Mouse (Mus musculus): ENCODE data around the gene Cpne2. TPM values are rescaled to one million over a fixed set of nuclear protein-coding genes. Genes with fewer than 3 reads are reported as not detected.

Cpne2 gene
- polyA plus RNA-seq, 1 experiment from 2014 or later, result 2.4 TPM

GRCm38 (mm10) chr8:94561256-94561655, 28.5 kb downstream of the Cpne2 start:
- no peak overlapping the region for H3K4me2 ChIP-seq
- 68% methylated on average over 5 of the region's 5 CpGs for WGBS (ENCODE audit: insufficient replicate concordance)

GRCm38 (mm10) chr8:94564421-94564820, 31.6 kb downstream of the Cpne2 start:
- H3K9me3 ChIP-seq (replicated peaks), result no peaks in the 10 kb centered on the region
- H3K4me2 ChIP-seq, result no peak overlapping the region
- H3K4me3 ChIP-seq (replicated peaks), result no peak overlapping the region
- no peaks in the 10 kb centered on the region for H3K36me3 ChIP-seq (replicated peaks)
- no peaks in the 10 kb centered on the region for H3K4me1 ChIP-seq (replicated peaks)
- no peak overlapping the region for H3K9ac ChIP-seq
- ATAC-seq (ENCODE audit: insufficient read depth), result no peak
- no peak overlapping the region for H3K27ac ChIP-seq (replicated peaks)
- no peaks in the 10 kb centered on the region for H3K27me3 ChIP-seq

More at GRCm38 (mm10) chr8:94561256-94561655, 28.5 kb downstream of the Cpne2 start:
- no peak for ATAC-seq (ENCODE audit: insufficient read depth)
- H3K9me3 ChIP-seq (replicated peaks), result no peaks in the 10 kb centered on the region
- H3K27ac ChIP-seq (replicated peaks), result no peak overlapping the region
- no peaks in the 10 kb centered on the region for H3K36me3 ChIP-seq (replicated peaks)
- H3K4me3 ChIP-seq (replicated peaks), result no peak overlapping the region
- H3K27me3 ChIP-seq, result no peaks in the 10 kb centered on the region
- no peak overlapping the region for H3K9ac ChIP-seq
- H3K4me1 ChIP-seq (replicated peaks), result no peaks in the 10 kb centered on the region

GRCm38 (mm10) chr8:94566033-94566432, 33.2 kb downstream of the Cpne2 start:
- Histone ChIP-seq H3K27ac (replicated peaks) (no peak overlapping the region), H3K36me3 (replicated peaks) (no peaks in the 10 kb centered on the region), H3K4me1 (replicated peaks) (no peaks in the 10 kb centered on the region), H3K9me3 (replicated peaks) (no peaks in the 10 kb centered on the region), H3K27me3 (no peaks in the 10 kb centered on the region), H3K4me3 (replicated peaks) (no peak overlapping the region), H3K4me2 (no peak overlapping the region), H3K9ac (no peak overlapping the region)
- ATAC-seq (ENCODE audit: insufficient read depth), result no peak
- 64% methylated on average over 6 of the region's 6 CpGs for WGBS (ENCODE audit: insufficient replicate concordance)

GRCm38 (mm10) chr8:94566446-94567158, 33.8 kb downstream of the Cpne2 start:
- Histone ChIP-seq H3K36me3 (replicated peaks) (no peaks in the 10 kb centered on the region), H3K4me2 (no peak overlapping the region), H3K4me1 (replicated peaks) (no peaks in the 10 kb centered on the region), H3K27ac (replicated peaks) (no peak overlapping the region), H3K27me3 (no peaks in the 10 kb centered on the region), H3K9me3 (replicated peaks) (no peaks in the 10 kb centered on the region), H3K4me3 (replicated peaks) (no peak overlapping the region), H3K9ac (no peak overlapping the region)
- 51% methylated on average over 15 of the region's 15 CpGs for WGBS (ENCODE audit: insufficient replicate concordance)
- ATAC-seq (ENCODE audit: insufficient read depth), result no peak

- H3K4me2 ChIP-seq, result no peak overlapping the region
- ATAC-seq (ENCODE audit: insufficient read depth), result no peak
- no peaks in the 10 kb centered on the region for H3K36me3 ChIP-seq (replicated peaks)
- no peaks in the 10 kb centered on the region for H3K9me3 ChIP-seq (replicated peaks)
- no peak overlapping the region for H3K27ac ChIP-seq (replicated peaks)
- no peak overlapping the region for H3K4me3 ChIP-seq (replicated peaks)
- H3K9ac ChIP-seq, result no peak overlapping the region
- H3K4me1 ChIP-seq (replicated peaks), result no peaks in the 10 kb centered on the region
- H3K27me3 ChIP-seq, result no peaks in the 10 kb centered on the region
- 68% methylated on average over 8 of the region's 8 CpGs for WGBS (ENCODE audit: insufficient replicate concordance)
Observed at GRCm38 (mm10) chr8:94567159-94567849, 34.5 kb downstream of the Cpne2 start.

- Histone ChIP-seq H3K27ac (replicated peaks) (no peak overlapping the region), H3K9me3 (replicated peaks) (no peaks in the 10 kb centered on the region), H3K4me2 (no peak overlapping the region), H3K4me3 (replicated peaks) (no peak overlapping the region), H3K27me3 (no peaks in the 10 kb centered on the region), H3K36me3 (replicated peaks) (no peaks in the 10 kb centered on the region), H3K9ac (no peak overlapping the region), H3K4me1 (replicated peaks) (no peaks in the 10 kb centered on the region)
- no peak for ATAC-seq (ENCODE audit: insufficient read depth)
- 69% methylated on average over 8 of the region's 8 CpGs for WGBS (ENCODE audit: insufficient replicate concordance)
Observed at GRCm38 (mm10) chr8:94568098-94568497, 35.3 kb downstream of the Cpne2 start.

- ATAC-seq (ENCODE audit: insufficient read depth), result no peak
- Histone ChIP-seq H3K4me2 (no peak overlapping the region), H3K9ac (no peak overlapping the region), H3K4me3 (replicated peaks) (no peak overlapping the region), H3K4me1 (replicated peaks) (no peaks in the 10 kb centered on the region), H3K36me3 (replicated peaks) (peaks cover 11% of the 10 kb centered on the region), H3K27ac (replicated peaks) (no peak overlapping the region), H3K27me3 (no peaks in the 10 kb centered on the region), H3K9me3 (replicated peaks) (no peaks in the 10 kb centered on the region)
- WGBS (ENCODE audit: insufficient replicate concordance), result 61% methylated on average over 1 of the region's 1 CpGs
Observed at GRCm38 (mm10) chr8:94569419-94569818, 36.6 kb downstream of the Cpne2 start.

- Histone ChIP-seq H3K4me2 (no peak overlapping the region), H3K4me1 (replicated peaks) (no peaks in the 10 kb centered on the region), H3K9me3 (replicated peaks) (no peaks in the 10 kb centered on the region), H3K4me3 (replicated peaks) (no peak overlapping the region), H3K27ac (replicated peaks) (no peak overlapping the region), H3K36me3 (replicated peaks) (peaks cover 36% of the 10 kb centered on the region), H3K27me3 (no peaks in the 10 kb centered on the region), H3K9ac (no peak overlapping the region)
- no peak for ATAC-seq (ENCODE audit: insufficient read depth)
- 61% methylated on average over 2 of the region's 2 CpGs for WGBS (ENCODE audit: insufficient replicate concordance)
Observed at GRCm38 (mm10) chr8:94571896-94572295, 39.1 kb downstream of the Cpne2 start.

GRCm38 (mm10) chr8:94574159-94574907, 41.5 kb downstream of the Cpne2 start:
- H3K4me1 ChIP-seq (replicated peaks), result no peaks in the 10 kb centered on the region
- no peak for ATAC-seq (ENCODE audit: insufficient read depth)
- H3K4me3 ChIP-seq (replicated peaks), result no peak overlapping the region
- peaks cover 58% of the 10 kb centered on the region for H3K36me3 ChIP-seq (replicated peaks)
- no peak overlapping the region for H3K4me2 ChIP-seq
- no peaks in the 10 kb centered on the region for H3K9me3 ChIP-seq (replicated peaks)
- no peaks in the 10 kb centered on the region for H3K27me3 ChIP-seq
- H3K9ac ChIP-seq, result no peak overlapping the region
- no peak overlapping the region for H3K27ac ChIP-seq (replicated peaks)
- WGBS (ENCODE audit: insufficient replicate concordance), result 81% methylated on average over 16 of the region's 16 CpGs

- Histone ChIP-seq H3K27ac (replicated peaks) (no peak overlapping the region), H3K4me2 (no peak overlapping the region), H3K4me3 (replicated peaks) (no peak overlapping the region), H3K9ac (no peak overlapping the region), H3K4me1 (replicated peaks) (no peaks in the 10 kb centered on the region), H3K36me3 (replicated peaks) (peaks cover 63% of the 10 kb centered on the region), H3K27me3 (no peaks in the 10 kb centered on the region), H3K9me3 (replicated peaks) (no peaks in the 10 kb centered on the region)
- ATAC-seq (ENCODE audit: insufficient read depth), result no peak
- WGBS (ENCODE audit: insufficient replicate concordance), result 77% methylated on average over 4 of the region's 4 CpGs
Observed at GRCm38 (mm10) chr8:94575148-94575547, 42.4 kb downstream of the Cpne2 start.

- H3K27me3 ChIP-seq, result no peaks in the 10 kb centered on the region
- no peak overlapping the region for H3K27ac ChIP-seq (replicated peaks)
- no peak overlapping the region for H3K4me2 ChIP-seq
- ATAC-seq (ENCODE audit: insufficient read depth), result no peak
- WGBS (ENCODE audit: insufficient replicate concordance), result 70% methylated on average over 7 of the region's 7 CpGs
- H3K4me3 ChIP-seq (replicated peaks), result no peak overlapping the region
- no peaks in the 10 kb centered on the region for H3K4me1 ChIP-seq (replicated peaks)
- peaks cover 87% of the 10 kb centered on the region for H3K36me3 ChIP-seq (replicated peaks)
- no peaks in the 10 kb centered on the region for H3K9me3 ChIP-seq (replicated peaks)
- no peak overlapping the region for H3K9ac ChIP-seq
Observed at GRCm38 (mm10) chr8:94581820-94582483, 49.2 kb downstream of the Cpne2 start.

Measured in liver, embryonic 15.5 days (tissue).